Mouse (Mus musculus) CH12.LX (cell line): ENCODE data around the gene Olfr429.

ENCODE experiments used
- CTCF ChIP-seq, 2 experiments: IDR thresholded peaks in 1 of 2; conservative IDR thresholded peaks in 1 of 2; 2 replicates each; pipeline ENCODE4 v1.5.1; 2011 to 2012; ENCODE audit warnings: low read depth in 2 of 2, low read length in 2 of 2, improper control_type of control experiment in 1 of 2, inconsistent platforms in 1 of 2, mild to moderate bottlenecking in 1 of 2, moderate library complexity in 1 of 2
- MXI1 ChIP-seq: IDR thresholded peaks from 2 replicates; pipeline ENCODE4 v1.6.1; 2011; ENCODE audit warnings: mild to moderate bottlenecking, low read depth, low read length, improper control_type of control experiment
- POLR2A ChIP-seq: IDR thresholded peaks from 2 replicates; pipeline ENCODE4 v1.6.1; 2011; ENCODE audit warnings: low read depth, mild to moderate bottlenecking, improper control_type of control experiment, low read length

GRCm38 (mm10) chr1:174051515-174051914 is 32.6 kb upstream of the Olfr429 start:
- no peak for TF ChIP-seq CTCF (conservative IDR thresholded peaks at IDR 0.05 in 1 of 2, IDR thresholded peaks at IDR 0.05 in 1 of 2; ENCODE audit: low read depth in 2 of 2, low read length in 2 of 2)
- TF ChIP-seq MXI1 = no peak
- no peak for TF ChIP-seq POLR2A
